Mouse (Mus musculus) liver, adult 2 months (tissue): ENCODE measurements around the gene Col26a1. TPM values are rescaled to one million over a fixed set of nuclear protein-coding genes. Genes with fewer than 3 reads are reported as not detected.

Experiments
- DNase-seq: peaks from one replicate; pipeline ENCODE4 v3.0.0-alpha.2; 2011; ENCODE audit warnings: low read depth, low spot score; ENCODE audit errors: extremely low read depth
- H3K27ac ChIP-seq: fragments of 200-500 bp; replicated peaks from 2 replicates; pipeline ENCODE4 v1.5.1; 2012; ENCODE audit warnings: low read depth, mild to moderate bottlenecking, control low read depth, inconsistent platforms, low read length; ENCODE audit not compliant: insufficient read depth
- H3K27me3 ChIP-seq: fragments of 200-500 bp; 2 replicates; pipeline ENCODE4 v1.6.1; 2012; ENCODE audit warnings: mild to moderate bottlenecking, moderate library complexity, low read length, inconsistent platforms; ENCODE audit not compliant: control insufficient read depth, insufficient read depth
- H3K36me3 ChIP-seq: fragments of 200-500 bp; 2 replicates; pipeline ENCODE4 v1.6.1; 2012; ENCODE audit warnings: low read length, inconsistent platforms; ENCODE audit not compliant: control insufficient read depth, insufficient read depth
- H3K4me1 ChIP-seq: fragments of 200-500 bp; 2 replicates; pipeline ENCODE4 v1.6.1; 2011; ENCODE audit warnings: low read length; ENCODE audit not compliant: control insufficient read depth, insufficient read depth
- H3K4me3 ChIP-seq: fragments of 200-500 bp; 2 replicates; pipeline ENCODE4 v1.5.1; 2011; ENCODE audit warnings: low read depth, mild to moderate bottlenecking, control low read depth, low read length, moderate library complexity; ENCODE audit not compliant: insufficient read depth
- H3K79me2 ChIP-seq: fragments of 200-500 bp; 2 replicates; pipeline ENCODE4 v1.6.1; 2012; ENCODE audit warnings: inconsistent platforms, mild to moderate bottlenecking, low read length, moderate library complexity; ENCODE audit not compliant: control insufficient read depth, insufficient read depth
- H3K9ac ChIP-seq: fragments of 200-500 bp; 2 replicates; pipeline ENCODE4 v1.6.1; 2012; ENCODE audit warnings: low read depth, mild to moderate bottlenecking, control low read depth, inconsistent platforms, low read length
- CTCF ChIP-seq: fragments of 200-500 bp; IDR thresholded peaks from 2 replicates; pipeline ENCODE4 v1.5.1; 2011; ENCODE audit warnings: low read depth, low read length, control low read depth
- POLR2A ChIP-seq: fragments of 200-500 bp; IDR thresholded peaks from 2 replicates; pipeline ENCODE4 v1.6.1; 2011; ENCODE audit warnings: low read length, control low read depth; ENCODE audit not compliant: insufficient read depth; ENCODE audit errors: extremely low read depth
- WGBS: fragments of 180-500 bp; shearing (Covaris S2); methylation state at CpG from one replicate; pipeline ENCODE4 v1.1.7; 2018; 5-methylcytosine and 5-hydroxymethylcytosine counted together
- polyA plus RNA-seq: library from polyadenylated mRNA; depleted of rRNA; stranded (reverse); fragments of >200 nt; gene quantifications from 2 replicates; pipeline ENCODE4 v1.2.3, GENCODE M21; 2012
- total RNA-seq: library from RNA; depleted of rRNA; stranded (reverse); fragments of >200 nt; gene quantifications from 2 replicates; pipeline ENCODE4 v1.2.3, GENCODE M21; 2014

Col26a1 gene
- total and polyA plus RNA-seq, 2 experiments = not detected

GRCm38 (mm10) chr5:136833053-136833452 lies 50.0 kb downstream of the Col26a1 start:
- Histone ChIP-seq H3K9ac (no peak overlapping the region), H3K27me3 (no peaks in the 10 kb centered on the region), H3K4me3 (no peak overlapping the region), H3K36me3 (no peaks in the 10 kb centered on the region), H3K4me1 (no peaks in the 10 kb centered on the region), H3K79me2 (no peaks in the 10 kb centered on the region), H3K27ac (no peak overlapping the region)
- TF ChIP-seq CTCF = no peak
- no peak for TF ChIP-seq POLR2A
- no peak for DNase-seq
- WGBS = 74% methylated on average over 3 of the region's 3 CpGs

GRCm38 (mm10) chr5:136830156-136830555 lies 52.9 kb downstream of the Col26a1 start:
- WGBS = 84% methylated on average over 3 of the region's 3 CpGs
- no peaks in the 10 kb centered on the region for H3K79me2 ChIP-seq
- no peaks in the 10 kb centered on the region for H3K27me3 ChIP-seq
- H3K27ac ChIP-seq = no peak overlapping the region
- H3K4me1 ChIP-seq = no peaks in the 10 kb centered on the region
- TF ChIP-seq POLR2A = no peak
- TF ChIP-seq CTCF = no peak
- no peak overlapping the region for H3K4me3 ChIP-seq
- DNase-seq = no peak
- H3K36me3 ChIP-seq = no peaks in the 10 kb centered on the region
- H3K9ac ChIP-seq = no peak overlapping the region

- WGBS = 88% methylated on average over 8 of the region's 8 CpGs
- no peaks in the 10 kb centered on the region for H3K79me2 ChIP-seq
- H3K36me3 ChIP-seq = no peaks in the 10 kb centered on the region
- H3K9ac ChIP-seq = no peak overlapping the region
- TF ChIP-seq POLR2A (no peak), CTCF (no peak)
- no peaks in the 10 kb centered on the region for H3K4me1 ChIP-seq
- DNase-seq = no peak
- no peak overlapping the region for H3K4me3 ChIP-seq
- no peaks in the 10 kb centered on the region for H3K27me3 ChIP-seq
- H3K27ac ChIP-seq = no peak overlapping the region
These were observed 61.0 kb downstream of the Col26a1 start for GRCm38 (mm10) chr5:136821971-136822370.

- Histone ChIP-seq H3K27me3 (no peaks in the 10 kb centered on the region), H3K79me2 (no peaks in the 10 kb centered on the region), H3K9ac (no peak overlapping the region), H3K27ac (no peak overlapping the region), H3K4me3 (no peak overlapping the region), H3K4me1 (no peaks in the 10 kb centered on the region), H3K36me3 (no peaks in the 10 kb centered on the region)
- DNase-seq = no peak
- 87% methylated on average over 2 of the region's 2 CpGs for WGBS
- no peak for TF ChIP-seq CTCF
- TF ChIP-seq POLR2A = no peak
These were observed 62.1 kb downstream of the Col26a1 start for GRCm38 (mm10) chr5:136820911-136821310.

GRCm38 (mm10) chr5:136819686-136820085 lies 63.3 kb downstream of the Col26a1 start:
- no peaks in the 10 kb centered on the region for H3K4me1 ChIP-seq
- whole genome bisulfite sequencing = 67% methylated on average over 11 of the region's 11 CpGs
- no peak for TF ChIP-seq CTCF
- no peak for TF ChIP-seq POLR2A
- no peaks in the 10 kb centered on the region for H3K27me3 ChIP-seq
- no peak overlapping the region for H3K27ac ChIP-seq
- no peaks in the 10 kb centered on the region for H3K79me2 ChIP-seq
- no peak for DNase-seq
- no peaks in the 10 kb centered on the region for H3K36me3 ChIP-seq
- H3K9ac ChIP-seq = no peak overlapping the region
- no peak overlapping the region for H3K4me3 ChIP-seq

GRCm38 (mm10) chr5:136810539-136811374 lies 72.3 kb downstream of the Col26a1 start:
- Histone ChIP-seq H3K27ac (no peak overlapping the region), H3K36me3 (no peaks in the 10 kb centered on the region), H3K9ac (no peak overlapping the region), H3K4me3 (no peak overlapping the region), H3K4me1 (no peaks in the 10 kb centered on the region), H3K79me2 (no peaks in the 10 kb centered on the region), H3K27me3 (no peaks in the 10 kb centered on the region; the same call in 1 of the 2 replicates)
- 75% methylated on average over 30 of the region's 30 CpGs for WGBS
- TF ChIP-seq CTCF (no peak), POLR2A (no peak)
- DNase-seq = no peak
